Mouse (Mus musculus) liver, embryonic 14.5 days (tissue): Measurements from ENCODE around the gene Ccdc74a. TPM values are rescaled to one million over a fixed set of nuclear protein-coding genes. Genes with fewer than 3 reads are reported as not detected.

Source experiments
- ATAC-seq: fragments of 200-750 bp; cut with Nextera tagmentation; 2 replicates; pipeline ENCODE4 v1.8.0; 2017; ENCODE audit warnings: moderate number of reproducible peaks, mild to moderate bottlenecking, moderate library complexity; ENCODE audit not compliant: insufficient read depth
- DNase-seq, 3 experiments: peaks; one replicate each; pipeline ENCODE4 v3.0.0-alpha.2; 2012 to 2013; ENCODE audit warnings: low read depth in 3 of 3, low spot score in 3 of 3
- H3K27ac ChIP-seq: fragments of 300-500 bp; sonication (generic); 2 replicates; pipeline ENCODE4 v1.5.1; 2014; ENCODE audit warnings: moderate library complexity, mild to moderate bottlenecking, control low read depth, inconsistent platforms
- H3K27me3 ChIP-seq: fragments of 300-500 bp; sonication (generic); 2 replicates; pipeline ENCODE4 v1.6.1; 2014; ENCODE audit warnings: mild to moderate bottlenecking, low read length, moderate library complexity; ENCODE audit not compliant: control insufficient read depth, insufficient read depth
- H3K36me3 ChIP-seq: fragments of 300-500 bp; sonication (generic); replicated peaks from 2 replicates; pipeline ENCODE4 v1.6.1; 2014; ENCODE audit warnings: low read depth; ENCODE audit not compliant: control insufficient read depth, insufficient read depth
- H3K4me1 ChIP-seq, 2 experiments: fragments of 200-500 bp in 1 of 2; fragments of 300-500 bp in 1 of 2; sonication (generic) in 1 of 2; replicated peaks; 2 replicates each; pipeline ENCODE4 v1.6.1; 2012 to 2014; ENCODE audit warnings: antibody characterized with exemption in 1 of 2, inconsistent platforms in 1 of 2, low read length in 1 of 2; ENCODE audit not compliant: control insufficient read depth in 2 of 2, insufficient read depth in 2 of 2
- H3K4me2 ChIP-seq: fragments of 300-500 bp; sonication (generic); 2 replicates; pipeline ENCODE4 v1.6.1; 2014; ENCODE audit warnings: low read depth, mild to moderate bottlenecking, control low read depth, moderate library complexity
- H3K4me3 ChIP-seq, 2 experiments: fragments of 200-500 bp in 1 of 2; fragments of 300-500 bp in 1 of 2; sonication (generic) in 1 of 2; 2 replicates each; pipeline ENCODE4 v1.5.1; 2012 to 2014; ENCODE audit warnings: low read depth in 2 of 2, low read length in 2 of 2, mild to moderate bottlenecking in 2 of 2, control low read depth in 1 of 2, inconsistent platforms in 1 of 2, moderate library complexity in 1 of 2; ENCODE audit not compliant: insufficient read depth in 1 of 2
- H3K9ac ChIP-seq: fragments of 300-500 bp; sonication (generic); replicated peaks from 2 replicates; pipeline ENCODE4 v1.6.1; 2014; ENCODE audit warnings: mild to moderate bottlenecking, control low read depth, moderate library complexity
- H3K9me3 ChIP-seq: fragments of 300-500 bp; sonication (generic); 2 replicates; pipeline ENCODE4 v1.6.1; 2016; ENCODE audit warnings: low read length, mixed read lengths; ENCODE audit not compliant: control insufficient read depth
- CTCF ChIP-seq: IDR thresholded peaks from 2 replicates; pipeline ENCODE4 v1.5.1; 2016; ENCODE audit warnings: antibody characterized with exemption, low read depth, control low read depth
- EP300 ChIP-seq: IDR thresholded peaks from 2 replicates; pipeline ENCODE4 v1.6.1; 2016; ENCODE audit warnings: antibody characterized with exemption, low read depth
- WGBS: fragments of 180-500 bp; shearing (Covaris S2); extraction: QIAGEN DNeasy Blood & Tissue Kit; methylation state at CpG from one replicate; pipeline ENCODE4 v1.1.7; 2014; ENCODE audit not compliant: insufficient replicate concordance; 5-methylcytosine and 5-hydroxymethylcytosine counted together
- polyA plus RNA-seq, 2 experiments: library from polyadenylated mRNA; depleted of rRNA in 1 of 2; stranded (reverse) in 1 of 2; unstranded in 1 of 2; fragments of >200 nt; fragmentation: Nextera tagmentation in 1 of 2; extraction: Ambion mirVana in 1 of 2; gene quantifications; 2 replicates each; pipeline versions ENCODE4 v1.2.1 to v1.2.3; 2012 to 2014

Gene Ccdc74a
- polyA plus RNA-seq, 2 experiments: 2.5 to 2.6 TPM

- Histone ChIP-seq H3K4me2 (no peak overlapping the region), H3K27ac (no peak overlapping the region), H3K9ac (no peak overlapping the region), H3K4me1 (peaks cover 34 to 37% of the 10 kb centered on the region in 2 experiments), H3K36me3 (peaks cover 35% of the 10 kb centered on the region), H3K9me3 (no peaks in the 10 kb centered on the region), H3K4me3 (no peak overlapping the region), H3K27me3 (no peaks in the 10 kb centered on the region)
- WGBS: 87% methylated on average over 6 of the region's 6 CpGs
- TF ChIP-seq EP300 (no peak), CTCF (no peak)
- DNase-seq: no peak
- ATAC-seq: no peak
These were observed 5.0 kb upstream of the Ccdc74a start for GRCm38 (mm10) chr16:17641301-17641700.

- Histone ChIP-seq H3K9me3 (no peaks in the 10 kb centered on the region), H3K27ac (no peak overlapping the region), H3K36me3 (peaks cover 35% of the 10 kb centered on the region), H3K9ac (no peak overlapping the region), H3K4me3 (no peak overlapping the region), H3K27me3 (no peaks in the 10 kb centered on the region), H3K4me1 (peaks cover 31 to 36% of the 10 kb centered on the region in 2 experiments), H3K4me2 (no peak overlapping the region)
- ATAC-seq: no peak
- no peak for TF ChIP-seq CTCF
- no peak for TF ChIP-seq EP300
- no peak for DNase-seq
- WGBS: 90% methylated on average over 8 of the region's 8 CpGs
These were observed 4.0 kb upstream of the Ccdc74a start for GRCm38 (mm10) chr16:17642311-17642710.

- peaks cover 22 to 27% of the 10 kb centered on the region in 2 experiments for H3K4me1 ChIP-seq
- H3K36me3 ChIP-seq: peaks cover 34% of the 10 kb centered on the region
- TF ChIP-seq EP300 (no peak), CTCF (no peak)
- H3K27ac ChIP-seq: no peak overlapping the region
- no peak for DNase-seq
- H3K9me3 ChIP-seq: no peaks in the 10 kb centered on the region
- 79% methylated on average over 4 of the region's 4 CpGs for WGBS
- H3K4me2 ChIP-seq: no peak overlapping the region
- no peaks in the 10 kb centered on the region for H3K27me3 ChIP-seq
- no peak overlapping the region for H3K9ac ChIP-seq
- no peak overlapping the region for H3K4me3 ChIP-seq
- ATAC-seq: no peak
These were observed 2.8 kb upstream of the Ccdc74a start for GRCm38 (mm10) chr16:17643437-17643990.

- Histone ChIP-seq H3K4me3 (peak overlapping the region in 1 of 2 experiments; percentile 48; a peak in 2 of 4 replicates), H3K27ac (no peak overlapping the region; the same call in 1 of the 2 replicates), H3K4me1 (peaks cover 11 to 19% of the 10 kb centered on the region in 2 experiments), H3K4me2 (peak overlapping the region; percentile 70), H3K36me3 (peaks cover 9% of the 10 kb centered on the region), H3K27me3 (no peaks in the 10 kb centered on the region), H3K9ac (peak overlapping the region; percentile 35), H3K9me3 (no peaks in the 10 kb centered on the region)
- DNase-seq (no peak), ATAC-seq (no peak)
- 41% methylated on average over 1 of the region's 1 CpGs for WGBS
- TF ChIP-seq CTCF (no peak), EP300 (no peak)
These were observed 886 bp downstream of the Ccdc74a start for GRCm38 (mm10) chr16:17647156-17647555.

GRCm38 (mm10) chr16:17647566-17648340 lies 1.5 kb downstream of the Ccdc74a start:
- Histone ChIP-seq H3K36me3 (peaks cover 9% of the 10 kb centered on the region), H3K9me3 (no peaks in the 10 kb centered on the region), H3K4me2 (no peak overlapping the region), H3K4me1 (peaks cover 11 to 19% of the 10 kb centered on the region in 2 experiments), H3K9ac (no peak overlapping the region), H3K27me3 (no peaks in the 10 kb centered on the region), H3K4me3 (no peak overlapping the region), H3K27ac (no peak overlapping the region)
- WGBS: 80% methylated on average over 10 of the region's 10 CpGs
- ATAC-seq (no peak), DNase-seq (no peak)
- TF ChIP-seq CTCF (no peak), EP300 (no peak)
